Mouse (Mus musculus) E14TG2a.4 (cell line): ENCODE measurements around the gene Glt1d1.

ENCODE experiments used
- CTCF ChIP-seq: conservative IDR thresholded peaks from 2 replicates; pipeline ENCODE4 v1.5.1; 2014; ENCODE audit warnings: low read length
- NANOG ChIP-seq: IDR thresholded peaks from 2 replicates; pipeline ENCODE4 v1.6.1; 2014; ENCODE audit warnings: borderline replicate concordance, low read length, mixed read lengths
- POU5F1 ChIP-seq: IDR thresholded peaks from 2 replicates; pipeline ENCODE4 v1.6.1; 2014; ENCODE audit warnings: low read length, borderline replicate concordance

- TF ChIP-seq CTCF (no peak), POU5F1 (no peak), NANOG (no peak)
These were observed 21.1 kb upstream of the Glt1d1 start for GRCm38 (mm10) chr5:127610787-127611509.
